Mouse (Mus musculus) heart, postnatal 25 days (tissue): ENCODE data around the gene Sntb2. TPM values are rescaled to one million over a fixed set of nuclear protein-coding genes. Genes with fewer than 3 reads are reported as not detected.
A peak's percentile ranks its signal among the peaks of the same experiment; 100 is the strongest.
"Not testable (repeated sequence)": the region's sequence is repeated elsewhere in the genome, so short reads cannot be mapped to it uniquely, and the experiment has no call there.

ENCODE experiments used
- DNase-seq: peaks from one replicate; pipeline ENCODE4 v3.0.0; 2022; ENCODE audit warnings: low spot score
- intact Hi-C: fragments of 180-260 bp; cut with DNase I; formaldehyde crosslinking; loops from one replicate; pipeline ENCODE4 v1.15.1; 2025
- total RNA-seq, 2 experiments: library from RNA; stranded (reverse); gene quantifications; 2 replicates each; pipeline ENCODE4 v1.2.3; 2021

Gene Sntb2
- total RNA-seq, 2 experiments from 2014 or later = 12.9 to 13.0 TPM

- DNase-seq = no peak
- intact Hi-C loops = no loop called here
Observed at GRCm38 (mm10) chr8:107014915-107015314, 79.4 kb downstream of the Sntb2 start.

GRCm38 (mm10) chr8:107023479-107023878 lies 87.9 kb downstream of the Sntb2 start:
- intact Hi-C loops = no loop called here
- no peak for DNase-seq

DNA sequence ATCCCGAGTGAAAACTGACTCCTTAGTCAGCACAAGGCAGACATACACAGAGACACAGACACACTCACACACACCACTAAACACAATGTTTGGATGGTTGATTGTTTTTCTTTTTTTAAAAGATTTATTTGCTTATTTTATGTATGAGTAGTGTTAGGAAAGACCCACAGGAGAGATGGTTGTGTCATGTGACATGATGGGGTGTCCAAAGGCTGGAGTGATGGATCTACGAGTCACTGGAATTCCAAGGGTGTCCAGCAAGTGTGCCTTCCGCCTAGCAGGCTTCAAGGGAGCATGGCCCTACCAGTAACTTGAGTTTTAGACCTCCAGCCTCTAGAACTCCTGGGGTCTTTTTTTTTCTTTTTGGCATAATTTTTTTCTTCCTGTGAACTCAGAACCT lies 93.8 kb downstream of the Sntb2 start:
- intact Hi-C loops = no loop called here
- no peak for DNase-seq

DNA sequence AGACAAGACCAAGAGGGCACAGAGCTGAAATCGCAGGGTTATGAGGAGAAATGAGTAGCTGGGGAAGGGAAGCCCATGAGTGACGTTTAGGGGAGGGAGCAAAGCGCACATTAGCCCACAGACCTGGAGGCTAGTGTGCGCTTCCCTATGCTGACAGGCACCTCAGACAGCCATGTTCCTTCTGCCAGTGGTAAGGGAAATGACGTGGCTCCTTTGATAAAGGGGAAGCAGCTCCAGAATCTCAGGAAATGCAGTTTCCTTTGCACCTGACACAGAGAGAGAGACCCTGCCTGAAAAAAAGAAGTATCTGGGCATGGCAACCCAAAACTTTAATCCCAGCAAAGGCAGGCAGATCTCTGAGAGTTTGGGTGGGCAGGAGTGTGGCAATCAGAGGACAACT lies 94.5 kb downstream of the Sntb2 start:
- intact Hi-C loops = loop anchor here (2.0 kb wide), 2 partner anchors 19 to 27 kb away; partner anchors contain the start of genes Cog8, Nip7 and Pdf
- DNase-seq = no peak

DNA sequence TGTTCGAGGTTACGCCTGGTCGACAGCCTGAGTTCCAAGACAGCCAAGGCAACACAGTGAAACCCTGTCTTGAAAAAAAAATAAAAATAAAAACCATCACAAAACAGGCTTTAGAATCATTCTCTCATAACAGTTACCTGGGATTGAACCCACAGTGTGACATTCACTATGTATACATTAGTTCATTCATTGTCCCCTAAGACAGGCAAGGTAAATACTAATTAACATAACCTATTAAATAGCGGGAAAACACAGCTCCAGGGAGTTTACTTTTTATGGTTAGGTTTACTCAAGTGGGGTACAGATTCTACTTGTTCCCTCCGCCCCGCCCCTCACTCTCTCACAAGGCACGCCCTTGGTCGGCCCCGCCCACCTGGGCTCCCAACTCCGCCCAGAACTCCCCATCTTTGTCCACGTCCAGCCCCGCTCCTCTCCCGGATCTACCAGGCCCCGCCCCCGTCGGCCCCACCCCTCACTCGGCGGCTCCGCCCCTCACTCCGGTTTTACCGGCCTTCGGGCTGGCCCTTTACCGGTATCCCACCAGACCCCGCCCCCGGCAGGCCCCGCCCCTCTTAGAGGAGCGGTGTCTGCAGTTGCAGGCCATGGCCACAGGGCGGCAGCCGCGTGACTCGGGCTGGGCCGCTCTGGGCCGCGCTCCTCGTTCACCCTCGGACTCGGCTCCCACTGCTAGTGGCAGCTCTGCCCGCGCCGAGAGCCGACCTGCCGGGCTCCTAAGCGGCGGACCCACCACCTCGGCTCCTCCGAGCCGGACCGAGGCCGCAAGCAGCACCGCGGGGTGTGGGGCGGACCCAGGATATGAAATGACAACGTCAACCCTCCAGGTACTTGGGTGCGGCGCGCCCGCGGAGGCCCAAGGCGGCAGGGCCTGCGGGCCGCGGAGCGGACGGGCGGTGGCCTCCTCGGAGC lies 95.4 kb downstream of the Sntb2 start, which contains the start of gene Vps4a:
Gene Vps4a (plus strand): TSS at position 573 of the 927 bp plus-strand sequence.
- intact Hi-C loops = loop anchor here (2.0 kb wide), 2 partner anchors 18 to 26 kb away; partner anchors contain the start of genes Cog8, Nip7 and Pdf
- peak; percentile 91 for DNase-seq

- intact Hi-C loops = loop anchor here (1.0 to 2.0 kb wide), 3 partner anchors 13 to 25 kb away; partner anchors contain the start of genes Cog8, Nip7 and Pdf
- DNase-seq = no peak
Observed at GRCm38 (mm10) chr8:107031577-107032090, 96.1 kb downstream of the Sntb2 start.

DNA sequence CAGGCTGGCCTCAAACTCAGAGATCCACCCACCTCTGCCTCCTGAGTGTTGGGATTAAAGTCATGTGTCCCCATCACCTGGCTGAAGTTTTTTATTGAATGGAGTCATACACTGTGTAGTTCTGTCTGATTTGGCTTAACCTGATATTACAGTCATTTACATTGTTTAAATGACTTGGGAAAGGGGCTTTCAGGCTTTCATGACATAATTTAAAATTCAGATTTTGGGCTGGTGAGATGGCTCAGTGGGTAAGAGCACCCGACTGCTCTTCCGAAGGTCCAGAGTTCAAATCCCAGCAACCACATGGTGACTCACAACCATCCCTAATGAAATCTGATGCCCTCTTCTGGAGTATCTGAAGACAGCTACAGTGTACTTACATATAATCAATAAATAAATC lies 98.1 kb downstream of the Sntb2 start:
- DNase-seq, intact Hi-C loops: not testable (repeated sequence)

DNA sequence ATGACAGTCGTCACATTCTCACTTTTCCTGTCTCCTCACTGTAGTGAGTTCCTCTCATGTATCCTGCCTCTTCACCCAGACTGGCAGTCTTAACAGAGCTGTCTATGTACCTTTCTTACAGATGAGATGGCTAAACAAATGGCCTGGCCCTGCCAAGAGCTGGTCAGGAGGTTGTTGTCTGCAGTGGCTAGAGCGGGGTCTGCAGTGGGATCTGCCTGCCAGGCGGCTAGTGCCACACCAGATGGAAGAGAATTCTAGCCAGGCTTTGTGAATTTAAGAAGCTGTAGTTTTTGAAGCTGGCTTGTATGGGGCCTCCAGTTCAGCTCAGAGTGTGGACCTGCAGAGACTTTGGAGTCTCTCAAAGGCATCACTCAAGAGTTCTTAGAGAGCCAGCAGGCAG lies 100.1 kb downstream of the Sntb2 start:
- intact Hi-C loops = no loop called here

GRCm38 (mm10) chr8:107036626-107037025 lies 101.1 kb downstream of the Sntb2 start:
- no peak for DNase-seq

More for the DNA sequence above, 100.1 kb downstream of the Sntb2 start:
- DNase-seq = no peak

DNA sequence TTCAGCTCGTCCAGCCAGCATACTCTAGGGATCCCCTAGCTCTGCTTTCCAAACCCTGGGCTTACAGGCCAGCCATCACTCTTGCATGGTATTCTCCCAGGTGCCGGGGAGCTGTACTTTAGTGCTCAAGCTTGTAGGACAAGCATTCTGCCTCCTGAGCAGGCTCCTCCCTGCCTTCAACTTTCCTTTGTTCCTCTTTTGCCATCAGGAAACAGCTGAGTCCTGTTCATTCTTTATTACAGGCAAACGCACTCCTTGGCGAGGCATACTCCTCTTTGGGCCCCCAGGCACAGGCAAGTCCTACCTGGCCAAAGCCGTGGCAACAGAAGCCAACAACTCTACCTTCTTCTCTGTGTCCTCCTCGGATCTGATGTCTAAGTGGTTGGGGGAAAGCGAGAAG lies 105.1 kb downstream of the Sntb2 start:
- DNase-seq = no peak
- intact Hi-C loops = no loop called here

More at GRCm38 (mm10) chr8:107036626-107037025, 101.1 kb downstream of the Sntb2 start:
- intact Hi-C loops = no loop called here

DNA sequence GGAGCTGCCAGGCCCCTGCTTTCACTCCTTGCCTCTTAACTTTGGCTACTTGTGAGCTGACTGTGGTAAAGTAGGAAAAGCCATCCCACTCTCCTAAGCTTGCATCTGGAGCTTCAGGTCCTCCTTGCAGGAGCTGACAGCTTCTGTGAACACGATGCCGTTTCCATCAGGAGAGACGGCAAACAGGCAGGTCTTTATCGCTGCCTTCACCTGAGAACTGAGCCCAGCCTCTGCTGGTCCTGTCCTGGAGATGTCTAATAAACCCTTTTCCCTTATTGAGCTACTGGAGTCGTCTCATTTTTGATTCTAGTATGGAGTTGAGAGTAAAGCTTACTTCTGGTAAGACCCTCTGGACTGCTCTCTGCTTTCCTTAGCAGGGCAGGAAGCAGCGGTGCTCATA lies 109.9 kb downstream of the Sntb2 start:
- intact Hi-C loops = no loop called here
- no peak for DNase-seq

DNA sequence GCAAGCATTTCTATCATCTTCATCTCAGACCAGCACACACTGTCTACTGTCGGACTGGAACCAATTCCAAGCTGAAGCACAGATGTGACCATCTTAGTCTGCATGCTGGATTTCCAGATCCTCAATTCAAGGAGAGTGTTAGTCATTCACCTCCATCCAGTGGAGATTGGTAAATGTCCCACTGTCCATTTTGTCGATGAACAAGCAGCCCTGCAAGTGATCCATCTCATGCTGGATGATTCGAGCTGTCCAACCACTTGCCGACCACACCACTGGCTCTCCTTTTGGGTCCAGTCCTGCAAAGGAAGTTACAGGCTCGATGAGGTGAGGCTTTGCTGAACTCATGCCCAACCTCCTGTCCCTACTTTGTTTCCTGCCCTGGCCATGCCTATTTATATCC lies 111.4 kb downstream of the Sntb2 start:
- intact Hi-C loops = no loop called here
- no peak for DNase-seq

- peak; percentile 70 for DNase-seq
- intact Hi-C loops = loop anchor here (2.0 kb wide), 1 partner anchor 18 kb away; the partner anchor contains the start of gene Vps4a
Observed at GRCm38 (mm10) chr8:107048061-107048941, 112.8 kb downstream of the Sntb2 start, which contains the start of gene Pdf. Gene Pdf, minus strand, starts transcription at chr8:107048614.

DNA sequence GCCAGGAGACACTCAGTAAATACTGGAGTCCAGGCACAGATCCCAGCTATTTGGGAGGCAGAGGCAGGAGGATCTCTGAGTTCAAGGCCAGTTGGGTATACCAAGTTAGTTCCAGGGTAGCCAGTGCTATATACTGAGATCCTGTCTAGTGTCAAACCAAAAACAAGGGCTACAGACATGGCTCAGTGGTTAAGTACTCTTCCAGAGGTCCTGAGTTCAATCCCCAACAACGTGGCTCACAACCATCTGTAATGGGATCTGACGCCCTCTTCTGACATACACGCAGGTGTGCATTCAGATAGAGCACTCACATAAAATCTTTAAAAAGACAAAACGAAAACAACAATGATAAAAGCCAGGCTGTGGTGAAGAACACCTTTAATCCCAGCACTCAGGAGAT lies 113.9 kb downstream of the Sntb2 start:
- no peak for DNase-seq
- intact Hi-C loops = loop anchor here (2.0 kb wide), 1 partner anchor 19 kb away; the partner anchor contains the start of gene Vps4a

DNA sequence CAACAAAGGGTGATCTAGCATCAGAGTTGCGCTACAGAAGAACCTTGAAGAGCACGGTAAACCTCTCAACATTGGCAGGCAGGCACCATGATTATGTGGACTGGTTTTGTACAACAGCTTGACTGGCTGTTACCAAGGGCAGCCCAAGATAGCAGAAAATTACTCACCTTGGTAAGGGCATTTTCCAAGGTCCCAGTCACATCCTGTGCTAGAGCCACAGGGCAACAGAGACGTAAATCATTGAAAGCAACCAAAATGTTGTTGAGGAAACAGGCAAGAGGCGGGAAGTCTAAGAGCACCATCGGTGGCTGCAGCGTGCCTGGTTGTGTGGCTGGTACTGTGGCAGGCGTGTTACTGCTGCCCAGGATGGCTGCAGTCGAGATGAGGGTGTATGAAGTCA lies 116.5 kb downstream of the Sntb2 start:
- intact Hi-C loops = no loop called here

DNA sequence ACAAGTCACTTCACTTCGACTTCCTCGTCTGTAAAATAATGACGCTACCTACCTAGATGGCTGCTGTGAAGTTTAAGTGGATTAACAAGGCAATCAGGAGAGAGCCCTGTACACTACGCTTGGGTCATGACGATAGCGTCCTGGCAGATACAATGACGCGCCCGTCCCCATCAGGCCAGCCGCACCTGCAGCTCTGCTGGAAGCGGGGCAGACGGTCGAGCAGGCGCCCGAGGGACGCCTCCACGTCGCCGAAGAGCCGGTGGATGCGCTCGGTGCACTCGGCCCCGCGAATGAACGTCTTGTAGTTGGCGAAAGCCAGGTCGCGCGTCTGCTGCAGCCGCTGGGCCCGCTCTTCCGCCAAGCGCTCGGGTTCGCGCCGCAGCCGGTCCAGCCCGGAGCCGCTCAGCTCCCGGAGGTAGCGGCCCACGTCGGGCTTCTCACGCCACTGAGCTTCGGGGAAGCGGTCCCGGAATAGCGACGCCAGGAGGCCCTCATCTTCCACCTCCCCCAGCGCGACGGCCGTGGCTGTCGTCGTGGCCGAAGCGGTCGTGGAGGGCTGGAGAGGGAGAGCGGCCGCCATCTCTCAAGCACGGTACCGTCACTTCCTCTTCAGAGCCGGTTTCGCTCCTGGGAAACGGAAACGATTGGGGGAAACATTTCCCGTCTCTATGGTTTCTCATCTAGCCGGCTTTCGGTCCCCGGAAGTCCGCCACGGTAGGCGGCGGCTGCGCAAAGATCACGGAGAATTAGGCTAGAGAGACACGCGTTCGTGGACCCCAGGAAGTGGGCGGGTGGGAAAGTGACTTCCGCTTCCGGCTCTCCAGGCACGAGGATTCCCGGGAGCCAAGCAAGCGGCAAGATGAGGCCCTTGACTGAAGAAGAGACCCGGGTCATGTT lies 120.8 kb downstream of the Sntb2 start, which contains the start of the genes Cog8 and Nip7:
Gene Cog8 (minus strand): TSS at position 614 of the 897 bp plus-strand sequence.
Gene Nip7 (plus strand): TSS at position 802 of the 897 bp plus-strand sequence.
- DNase-seq = peak; percentile 94
- intact Hi-C loops = loop anchor here (2.0 kb wide), 1 partner anchor 26 kb away; the partner anchor contains the start of gene Vps4a

More for the DNA sequence above, 116.5 kb downstream of the Sntb2 start:
- DNase-seq = no peak

GRCm38 (mm10) chr8:107056973-107057369 lies 121.4 kb downstream of the Sntb2 start:
- no peak for DNase-seq

DNA sequence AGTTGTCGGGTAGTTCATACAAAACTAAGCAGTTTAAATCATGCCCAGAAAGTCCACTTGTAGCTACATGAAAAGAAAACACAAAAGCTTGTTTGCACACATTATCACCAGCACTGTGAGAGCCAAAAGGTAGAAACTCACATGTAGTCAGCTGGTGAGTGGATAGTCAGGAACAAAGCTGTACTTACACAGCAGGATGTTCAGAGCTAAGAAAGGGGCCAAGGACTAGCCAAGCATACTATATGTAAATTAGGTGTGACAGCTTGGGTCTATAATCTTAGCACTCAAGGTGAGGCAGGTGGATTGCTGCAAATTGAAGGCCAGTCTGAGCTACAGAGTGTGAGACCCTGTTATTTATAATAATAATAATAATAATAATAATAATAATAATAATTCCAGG lies 127.1 kb downstream of the Sntb2 start:
- intact Hi-C loops = no loop called here
- DNase-seq = no peak

More at GRCm38 (mm10) chr8:107056973-107057369, 121.4 kb downstream of the Sntb2 start:
- intact Hi-C loops = loop anchor here (2.0 kb wide), 1 partner anchor 26 kb away; the partner anchor contains the start of gene Vps4a
